Mouse (Mus musculus): ENCODE data around the gene Trnt1.

The Trnt1 gene

GRCm38 (mm10) chr6:106768640-106769289 lies at the start of gene Trnt1:
Gene Trnt1, plus strand, starts transcription at chr6:106769120.
- DNase-seq (ENCODE audit: low read depth, low spot score) = peak; percentile 98

- DNase-seq (ENCODE audit: low read depth, low spot score) = no peak
Measured at GRCm38 (mm10) chr6:106725642-106726041, 43.3 kb upstream of the Trnt1 start.

- no peak for DNase-seq (ENCODE audit: low read depth, low spot score)
Measured at GRCm38 (mm10) chr6:106726078-106726477, 42.8 kb upstream of the Trnt1 start.

- DNase-seq (ENCODE audit: low read depth, low spot score) = no peak
Measured at GRCm38 (mm10) chr6:106727703-106728102, 41.2 kb upstream of the Trnt1 start.

GRCm38 (mm10) chr6:106729682-106730314 lies 39.1 kb upstream of the Trnt1 start:
- no peak for DNase-seq (ENCODE audit: low read depth, low spot score)

- no peak for DNase-seq (ENCODE audit: low read depth, low spot score)
Measured at GRCm38 (mm10) chr6:106732563-106732962, 36.4 kb upstream of the Trnt1 start.

GRCm38 (mm10) chr6:106738229-106738628 lies 30.7 kb upstream of the Trnt1 start:
- DNase-seq (ENCODE audit: low read depth, low spot score) = no peak

GRCm38 (mm10) chr6:106740244-106740825 lies 28.6 kb upstream of the Trnt1 start:
- DNase-seq (ENCODE audit: low read depth, low spot score) = no peak

GRCm38 (mm10) chr6:106743556-106744233 lies 25.2 kb upstream of the Trnt1 start:
- DNase-seq (ENCODE audit: low read depth, low spot score) = no peak

- no peak for DNase-seq (ENCODE audit: low read depth, low spot score)
Measured at GRCm38 (mm10) chr6:106745673-106746394, 23.1 kb upstream of the Trnt1 start.

- no peak for DNase-seq (ENCODE audit: low read depth, low spot score)
Measured at GRCm38 (mm10) chr6:106747251-106747650, 21.7 kb upstream of the Trnt1 start.

- no peak for DNase-seq (ENCODE audit: low read depth, low spot score)
Measured at GRCm38 (mm10) chr6:106747804-106748203, 21.1 kb upstream of the Trnt1 start.

- DNase-seq (ENCODE audit: low read depth, low spot score) = no peak
Measured at GRCm38 (mm10) chr6:106748887-106749388, 20.0 kb upstream of the Trnt1 start, which contains the start of gene Il5ra. Gene Il5ra, minus strand, starts transcription at chr6:106749037.

- DNase-seq (ENCODE audit: low read depth, low spot score) = no peak
Measured at GRCm38 (mm10) chr6:106750291-106750690, 18.6 kb upstream of the Trnt1 start.

GRCm38 (mm10) chr6:106758299-106758698 lies 10.6 kb upstream of the Trnt1 start:
- no peak for DNase-seq (ENCODE audit: low read depth, low spot score)

- no peak for DNase-seq (ENCODE audit: low read depth, low spot score)
Measured at GRCm38 (mm10) chr6:106760473-106761218, 8.3 kb upstream of the Trnt1 start.

- DNase-seq (ENCODE audit: low read depth, low spot score) = no peak
Measured at GRCm38 (mm10) chr6:106761486-106761885, 7.4 kb upstream of the Trnt1 start.

GRCm38 (mm10) chr6:106765892-106766291 lies 3.0 kb upstream of the Trnt1 start:
- DNase-seq (ENCODE audit: low read depth, low spot score) = no peak

- DNase-seq (ENCODE audit: low read depth, low spot score) = no peak
Measured at GRCm38 (mm10) chr6:106766774-106767173, 2.1 kb upstream of the Trnt1 start.

- DNase-seq (ENCODE audit: low read depth, low spot score) = peak; percentile 56
Measured at GRCm38 (mm10) chr6:106769290-106769866, 458 bp downstream of the Trnt1 start.
